Mouse (Mus musculus) midbrain, postnatal 0 days (tissue): ENCODE results near the gene Adipoq. TPM values are rescaled to one million over a fixed set of nuclear protein-coding genes. Genes with fewer than 3 reads are reported as not detected.
"Not testable (repeated sequence)": the region's sequence is repeated elsewhere in the genome, so short reads cannot be mapped to it uniquely, and the experiment has no call there.

Experiments used
- ATAC-seq: fragments of 200-750 bp; cut with Nextera tagmentation; 2 replicates; pipeline ENCODE4 v1.8.0; 2017; ENCODE audit warnings: moderate number of reproducible peaks, mild to moderate bottlenecking, moderate TSS enrichment, moderate library complexity; ENCODE audit not compliant: low FRiP score
- DNase-seq: peaks from one replicate; pipeline ENCODE4 v3.0.0-alpha.2; 2015; ENCODE audit warnings: low spot score
- H3K27ac ChIP-seq: fragments of 300-500 bp; sonication (generic); 2 replicates; pipeline ENCODE4 v1.5.1; 2014; ENCODE audit warnings: low read depth, mild to moderate bottlenecking, low read length, mixed read lengths
- H3K27me3 ChIP-seq: fragments of 300-500 bp; sonication (generic); 2 replicates; pipeline ENCODE4 v1.6.1; 2014; ENCODE audit warnings: low read length, control low read depth, mixed read lengths; ENCODE audit not compliant: insufficient read depth
- H3K36me3 ChIP-seq: fragments of 300-500 bp; sonication (generic); 2 replicates; pipeline ENCODE4 v1.6.1; 2014; ENCODE audit warnings: low read length, control low read depth, mixed read lengths; ENCODE audit not compliant: insufficient read depth
- H3K4me1 ChIP-seq: fragments of 300-500 bp; sonication (generic); 2 replicates; pipeline ENCODE4 v1.6.1; 2014; ENCODE audit warnings: mild to moderate bottlenecking, control low read depth, antibody characterized with exemption, low read length, mixed read lengths; ENCODE audit not compliant: insufficient read depth
- H3K4me2 ChIP-seq: fragments of 300-500 bp; sonication (generic); 2 replicates; pipeline ENCODE4 v1.6.1; 2014; ENCODE audit warnings: low read depth, mild to moderate bottlenecking, low read length, mixed read lengths; ENCODE audit not compliant: poor library complexity, severe bottlenecking
- H3K4me3 ChIP-seq: fragments of 300-500 bp; sonication (generic); 2 replicates; pipeline ENCODE4 v1.5.1; 2014; ENCODE audit warnings: low read depth, mild to moderate bottlenecking, low read length, moderate library complexity
- H3K9ac ChIP-seq: fragments of 300-500 bp; sonication (generic); replicated peaks from 2 replicates; pipeline ENCODE4 v1.6.1; 2014; ENCODE audit warnings: mild to moderate bottlenecking, low read length, moderate library complexity, mixed read lengths; ENCODE audit not compliant: poor library complexity, severe bottlenecking
- H3K9me3 ChIP-seq: fragments of 300-500 bp; sonication (generic); 2 replicates; pipeline ENCODE4 v1.6.1; 2016; ENCODE audit warnings: low read length, control low read depth
- CTCF ChIP-seq: IDR thresholded peaks from 2 replicates; pipeline ENCODE4 v1.5.1; 2016; ENCODE audit warnings: antibody characterized with exemption, mild to moderate bottlenecking
- WGBS: fragments of 180-500 bp; shearing (Covaris S2); extraction: QIAGEN DNeasy Blood & Tissue Kit; methylation state at CpG from one replicate; pipeline ENCODE4 v1.1.7; 2014; 5-methylcytosine and 5-hydroxymethylcytosine counted together
- polyA plus RNA-seq: library from polyadenylated mRNA; unstranded; fragments of >200 nt; fragmentation: Nextera tagmentation; extraction: Ambion mirVana; gene quantifications from 2 replicates; pipeline ENCODE4 v1.2.1, GENCODE M21; 2015
- total RNA-seq: library from RNA; depleted of rRNA; stranded (reverse); fragments of >200 nt; gene quantifications from 2 replicates; pipeline ENCODE4 v1.2.3, GENCODE M21; 2014; rRNA removed

The Adipoq gene
- total RNA-seq, result not detected in 2 replicates
- not detected in 2 replicates for polyA plus RNA-seq

GRCm38 (mm10) chr16:23146280-23146679 is at the start of gene Adipoq:
Gene Adipoq, plus strand, starts transcription at chr16:23146536.
- no peak for TF ChIP-seq CTCF
- DNase-seq (no peak), ATAC-seq (no peak)
- H3K9me3 ChIP-seq, result no peaks in the 10 kb centered on the region
- 85% methylated on average over 3 of the region's 3 CpGs for WGBS
- H3K4me2 ChIP-seq, result no peak within 1 kb of the TSS
- no peaks in the 10 kb centered on the region for H3K4me1 ChIP-seq
- no peak within 1 kb of the TSS for H3K9ac ChIP-seq
- H3K4me3 ChIP-seq, result no peak within 1 kb of the TSS
- no peak within 1 kb of the TSS for H3K27ac ChIP-seq
- no peaks in the 10 kb centered on the region for H3K27me3 ChIP-seq
- H3K36me3 ChIP-seq, result no peaks in the 10 kb centered on the region

GRCm38 (mm10) chr16:23096886-23097285 is 49.5 kb upstream of the Adipoq start:
- not testable (repeated sequence) for H3K36me3 ChIP-seq, H3K4me2 ChIP-seq, H3K9me3 ChIP-seq, H3K4me3 ChIP-seq, H3K27me3 ChIP-seq, H3K4me1 ChIP-seq, H3K9ac ChIP-seq, H3K27ac ChIP-seq, DNase-seq
- ATAC-seq, result 0 out of 2 replicates have a peak, but pooled peaks have one; percentile 38
- 88% methylated on average over 1 of the region's 1 CpGs for WGBS

- 84% methylated on average over 8 of the region's 8 CpGs for WGBS
- H3K27me3 ChIP-seq, ATAC-seq, H3K4me2 ChIP-seq, H3K36me3 ChIP-seq, H3K27ac ChIP-seq, H3K9ac ChIP-seq, H3K9me3 ChIP-seq, H3K4me3 ChIP-seq, H3K4me1 ChIP-seq: not testable (repeated sequence)
- peak; percentile 18 for DNase-seq
These were observed 48.8 kb upstream of the Adipoq start for GRCm38 (mm10) chr16:23097290-23098104.

GRCm38 (mm10) chr16:23098105-23098452 is 48.3 kb upstream of the Adipoq start:
- H3K27ac ChIP-seq, H3K4me2 ChIP-seq, H3K9ac ChIP-seq, H3K27me3 ChIP-seq, H3K4me1 ChIP-seq, DNase-seq, H3K4me3 ChIP-seq, H3K36me3 ChIP-seq, ATAC-seq, H3K9me3 ChIP-seq: not testable (repeated sequence)
- 94% methylated on average over 1 of the region's 1 CpGs for WGBS

GRCm38 (mm10) chr16:23099632-23100031 is 46.7 kb upstream of the Adipoq start:
- no peaks in the 10 kb centered on the region for H3K36me3 ChIP-seq
- WGBS, result 2% methylated on average over 12 of the region's 12 CpGs
- no peak overlapping the region for H3K27ac ChIP-seq
- no peaks in the 10 kb centered on the region for H3K4me1 ChIP-seq
- H3K9me3 ChIP-seq, result no peaks in the 10 kb centered on the region
- H3K9ac ChIP-seq, result 0 out of 2 replicates have a peak overlapping the region, but pooled peaks have one; percentile 14
- no peak for DNase-seq
- H3K4me3 ChIP-seq, result peak overlapping the region; percentile 25
- peaks cover 6% of the 10 kb centered on the region for H3K27me3 ChIP-seq
- no peak for ATAC-seq
- peak overlapping the region; percentile 55 for H3K4me2 ChIP-seq
- no peak for TF ChIP-seq CTCF

- Histone ChIP-seq H3K4me3 (peak overlapping the region; percentile 25), H3K27me3 (peaks cover 6% of the 10 kb centered on the region), H3K27ac (no peak overlapping the region), H3K9me3 (no peaks in the 10 kb centered on the region), H3K9ac (0 out of 2 replicates have a peak overlapping the region, but pooled peaks have one; percentile 14), H3K4me1 (no peaks in the 10 kb centered on the region), H3K36me3 (no peaks in the 10 kb centered on the region), H3K4me2 (peak overlapping the region; percentile 55)
- TF ChIP-seq CTCF, result no peak
- WGBS, result 0% methylated on average over 9 of the region's 9 CpGs
- DNase-seq (no peak), ATAC-seq (0 out of 2 replicates have a peak, but pooled peaks have one; percentile 54)
These were observed 46.2 kb upstream of the Adipoq start for GRCm38 (mm10) chr16:23100099-23100575.
